In the genomic region with DNA sequence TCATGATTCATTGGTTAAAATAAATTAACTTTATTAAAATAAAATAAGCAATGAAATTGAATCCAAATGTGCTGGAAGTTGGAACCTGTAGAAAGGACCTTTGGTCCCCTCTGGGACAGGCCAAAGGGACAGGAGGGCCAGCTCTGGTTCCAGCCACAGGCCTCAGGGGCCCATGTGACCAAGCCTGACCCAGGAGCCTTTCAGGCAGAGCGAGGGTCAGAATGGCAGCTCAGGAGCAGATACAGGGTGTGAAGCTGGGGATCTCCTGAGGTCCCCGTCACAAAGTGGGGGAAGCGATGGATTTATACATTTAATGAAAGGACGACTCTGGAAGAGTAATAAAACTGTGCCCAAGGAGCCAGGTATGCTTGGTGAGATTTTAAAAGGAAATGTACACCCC, we compare ENCODE assay signal across 23 mouse cellular contexts.
DNase-seq lines count a peak whose midpoint lies in the region; ATAC-seq and TF ChIP-seq lines count a peak whose summit lies in the region.
"Had no signal": no experiment of that assay in that cellular context is flagged by ENCODE, and none has a peak within 500 bp of the region (broad histone marks: within the 10 kb centered on the region; RNA-seq: fewer than 3 reads in every experiment).

No protein-coding gene starts in this region.

- peaks cover 31% of the 10 kb centered on the region for H3K27me3 ChIP-seq in midbrain, embryonic 10.5 days (ENCODE audit: low read depth, poor library complexity, severe bottlenecking)
- no peaks in the 10 kb centered on the region for H3K27me3 ChIP-seq in midbrain, postnatal 0 days (ENCODE audit: insufficient read depth, low read length)
- peaks cover 32% of the 10 kb centered on the region for H3K27me3 ChIP-seq in embryonic facial prominence, embryonic 10.5 days (replicated peaks; ENCODE audit: low read depth, poor library complexity, severe bottlenecking)
- H3K27me3 ChIP-seq: embryonic facial prominence, embryonic 12.5 days; hindbrain, embryonic 12.5 days had no signal

- H3K27ac ChIP-seq in midbrain, embryonic 10.5 days (replicated peaks) = peak overlapping the region; percentile 82
- H3K27ac ChIP-seq in midbrain, postnatal 0 days (ENCODE audit: low read depth, low read length) = no peak overlapping the region
- H3K27ac ChIP-seq in embryonic facial prominence, embryonic 10.5 days (replicated peaks) = peak overlapping the region; percentile 75
- H3K27ac ChIP-seq: forebrain, embryonic 12.5 days; heart, embryonic 13.5 days; hindbrain, embryonic 12.5 days had no signal

- 0 out of 2 replicates have a peak overlapping the region, but pooled peaks have one; percentile 32 for H3K4me3 ChIP-seq in midbrain, embryonic 10.5 days
- H3K4me3 ChIP-seq in midbrain, postnatal 0 days (ENCODE audit: low read depth, low read length) = no peak overlapping the region
- no peak overlapping the region for H3K4me3 ChIP-seq in embryonic facial prominence, embryonic 10.5 days
- H3K4me3 ChIP-seq: embryonic facial prominence, embryonic 12.5 days; forebrain, embryonic 12.5 days; heart, embryonic 13.5 days; hindbrain, embryonic 12.5 days had no signal

- H3K9me3 ChIP-seq in midbrain, embryonic 10.5 days (replicated peaks) = no peaks in the 10 kb centered on the region
- no peaks in the 10 kb centered on the region for H3K9me3 ChIP-seq in midbrain, postnatal 0 days (ENCODE audit: low read length)
- H3K9me3 ChIP-seq in embryonic facial prominence, embryonic 10.5 days = no peaks in the 10 kb centered on the region
- H3K9me3 ChIP-seq: embryonic facial prominence, embryonic 12.5 days; forebrain, embryonic 12.5 days; heart, embryonic 13.5 days; hindbrain, embryonic 12.5 days had no signal

- peak; percentile 59 for DNase-seq in embryo, embryonic 10 days (ENCODE audit: low spot score)
- DNase-seq in embryo, embryonic 10.5 days (ENCODE audit: low spot score) = no peak
- DNase-seq in midbrain, embryonic 10.5 days (ENCODE audit: low spot score) = peak; percentile 31
- no peak for DNase-seq in midbrain, postnatal 0 days (ENCODE audit: low spot score)
- DNase-seq in embryonic facial prominence, embryonic 10.5 days (ENCODE audit: low spot score) = peak; percentile 37
- DNase-seq in mesoderm, embryonic 11.5 days (ENCODE audit: low read depth, low spot score) = peak; percentile 30
- DNase-seq in layer of hippocampus, postnatal 10 days (ENCODE audit: low spot score in 2 of 2) = no peak
- DNase-seq: adrenal gland, postnatal 10 days; B cell, adult 2 months; cerebellum, adult 11 months; cerebellum, adult 8-10 months; cerebellum, postnatal 14 days; forebrain, postnatal 0 days; gastrocnemius, postnatal 36 days; heart, adult 11 months; heart, postnatal 36 days had no signal

- ATAC-seq in midbrain, postnatal 0 days (ENCODE audit: low FRiP score) = no peak
- ATAC-seq: CD4-positive, CD25-positive, alpha-beta regulatory T cell, adult 4 months; forebrain, postnatal 0 days; hindbrain, embryonic 16.5 days had no signal

- TF ChIP-seq CTCF in midbrain, postnatal 0 days (IDR thresholded peaks at IDR 0.05) = no peak

- WGBS in midbrain, embryonic 10.5 days = 24% methylated on average over 4 of the region's 4 CpGs
- WGBS in midbrain, postnatal 0 days = 58% methylated on average over 4 of the region's 4 CpGs
- 28% methylated on average over 4 of the region's 4 CpGs for WGBS in embryonic facial prominence, embryonic 10.5 days

- H3K4me2 ChIP-seq in midbrain, postnatal 0 days (ENCODE audit: low read depth, low read length, poor library complexity, severe bottlenecking) = no peak overlapping the region

- H3K9ac ChIP-seq in midbrain, postnatal 0 days (replicated peaks; ENCODE audit: low read length, poor library complexity, severe bottlenecking) = no peak overlapping the region
- H3K9ac ChIP-seq: embryonic facial prominence, embryonic 12.5 days; forebrain, embryonic 12.5 days; forebrain, postnatal 0 days; heart, embryonic 13.5 days; hindbrain, embryonic 12.5 days had no signal

- H3K36me3 ChIP-seq in midbrain, embryonic 10.5 days = no peaks in the 10 kb centered on the region
- no peaks in the 10 kb centered on the region for H3K36me3 ChIP-seq in midbrain, postnatal 0 days (ENCODE audit: insufficient read depth, low read length)
- no peaks in the 10 kb centered on the region for H3K36me3 ChIP-seq in embryonic facial prominence, embryonic 10.5 days (replicated peaks)
- H3K36me3 ChIP-seq: embryonic facial prominence, embryonic 12.5 days; forebrain, embryonic 12.5 days; G1E; heart, embryonic 13.5 days; hindbrain, embryonic 12.5 days had no signal

- peaks cover 29% of the 10 kb centered on the region for H3K4me1 ChIP-seq in midbrain, embryonic 10.5 days
- H3K4me1 ChIP-seq in midbrain, postnatal 0 days (ENCODE audit: insufficient read depth, low read length) = no peaks in the 10 kb centered on the region
- peaks cover 27% of the 10 kb centered on the region for H3K4me1 ChIP-seq in embryonic facial prominence, embryonic 10.5 days

Comparison
In these comparisons a context has a peak if more than half of its experiments do, and no peak if none do; other contexts are left out.
1. DNase-seq: peak in embryo, embryonic 10 days (single experiment), midbrain, embryonic 10.5 days (single experiment), embryonic facial prominence, embryonic 10.5 days (single experiment) and mesoderm, embryonic 11.5 days (single experiment); none in embryo, embryonic 10.5 days (single experiment), midbrain, postnatal 0 days (single experiment) and layer of hippocampus, postnatal 10 days (0 of 2).